Mouse (Mus musculus) MN1 (cell line): Measurements from ENCODE around the gene Pnpla2.

ENCODE experiments used
- DNase-seq: peaks from one replicate; pipeline ENCODE4 v3.0.0-alpha.2; 2016; ENCODE audit warnings: low spot score

Pnpla2 gene

DNA sequence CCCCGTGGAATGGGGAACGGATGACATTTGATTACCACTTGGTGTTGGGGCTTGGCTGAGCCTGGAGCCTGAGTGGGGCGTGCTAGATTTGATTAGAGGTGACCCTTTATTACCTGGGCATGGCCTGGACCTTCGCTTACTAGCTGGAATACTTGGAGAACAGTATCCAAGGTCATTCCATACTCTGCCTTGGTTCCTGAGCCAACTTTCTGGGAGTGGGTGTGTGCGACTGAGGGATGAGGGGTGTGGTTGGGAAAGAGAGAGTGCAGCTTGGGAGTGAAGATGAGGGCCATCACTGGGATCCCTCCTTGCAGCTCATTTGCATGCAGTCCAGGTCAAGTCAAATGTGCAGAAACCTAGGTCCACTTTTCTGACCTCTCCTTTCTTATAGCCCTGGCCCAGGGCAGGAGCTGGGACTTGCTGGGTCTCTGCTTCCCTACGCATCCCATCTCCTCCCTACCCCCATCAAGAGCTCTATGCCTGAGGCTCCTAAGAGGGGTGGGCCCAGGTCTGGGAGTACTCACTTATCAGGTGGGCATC, 28.2 kb downstream of the Pnpla2 start:
- no peak for DNase-seq

DNA sequence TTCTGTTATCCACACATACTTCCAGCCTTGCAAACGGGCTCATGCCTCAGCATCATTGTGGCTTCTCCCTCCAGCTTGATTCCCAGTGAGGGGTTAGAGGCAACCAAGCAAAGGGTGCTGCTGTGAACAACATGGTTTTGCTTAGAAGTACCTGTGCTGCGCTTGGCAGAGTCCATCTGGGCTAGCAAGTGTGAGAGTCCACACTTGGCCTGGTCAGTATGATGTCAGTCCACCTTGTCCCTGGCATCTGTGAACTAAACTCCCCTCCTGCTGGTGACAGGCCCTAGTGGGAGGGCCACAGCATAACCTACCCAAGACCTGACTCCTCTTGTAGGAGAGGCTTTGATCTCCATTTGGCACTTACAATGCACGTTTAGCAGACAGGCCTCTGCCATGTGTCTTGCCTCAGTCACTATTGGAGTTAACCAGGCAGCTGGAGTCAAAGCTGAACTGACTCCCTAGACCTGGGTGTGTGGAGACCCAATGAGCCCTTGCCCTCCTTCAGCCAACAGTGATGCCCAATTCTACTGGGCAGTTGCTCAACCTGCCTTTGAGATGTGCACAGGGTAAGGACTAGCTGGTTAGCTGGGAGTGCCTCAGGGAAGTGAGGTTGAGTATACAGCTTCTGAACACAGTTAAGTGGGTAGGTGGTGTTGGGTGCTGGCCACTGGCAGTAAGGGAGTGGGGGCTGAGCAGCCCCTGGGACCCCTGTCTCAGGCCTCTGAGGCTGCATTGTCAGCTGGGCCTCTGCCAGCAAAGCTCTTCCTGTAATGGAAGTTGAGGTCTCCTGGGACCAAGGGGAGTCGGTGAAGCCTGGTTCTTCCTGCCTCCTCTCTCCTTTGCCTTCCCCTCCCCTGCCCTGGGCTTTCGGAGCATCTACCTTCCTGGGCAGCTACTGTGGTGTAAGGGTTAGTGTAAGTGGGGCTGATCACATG, 29.5 kb downstream of the Pnpla2 start:
- DNase-seq = peak; percentile 60

DNA sequence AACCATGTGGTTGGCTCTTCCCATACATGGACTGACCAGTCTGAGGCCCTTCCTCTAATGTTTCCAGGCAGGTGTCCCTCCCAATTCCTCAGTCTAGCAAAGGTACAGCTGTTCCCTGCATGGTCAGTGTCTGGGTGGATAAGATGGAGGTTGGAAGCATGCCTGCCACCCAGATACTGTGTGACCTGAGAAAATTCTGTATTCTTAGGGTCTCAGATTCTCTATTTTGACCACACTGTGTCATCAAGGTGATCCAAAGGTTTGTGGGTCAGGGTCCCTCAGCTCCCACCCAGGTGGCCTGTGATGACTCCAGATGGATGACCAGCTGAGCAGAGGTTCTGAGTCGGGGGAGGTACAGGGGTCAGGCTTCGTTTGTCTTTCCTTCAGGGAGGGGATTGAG, 30.2 kb downstream of the Pnpla2 start:
- no peak for DNase-seq

GRCm38 (mm10) chr7:141485606-141486005, 30.6 kb downstream of the Pnpla2 start:
- DNase-seq = no peak

GRCm38 (mm10) chr7:141486239-141486638, 31.2 kb downstream of the Pnpla2 start:
- peak; percentile 42 for DNase-seq

DNA sequence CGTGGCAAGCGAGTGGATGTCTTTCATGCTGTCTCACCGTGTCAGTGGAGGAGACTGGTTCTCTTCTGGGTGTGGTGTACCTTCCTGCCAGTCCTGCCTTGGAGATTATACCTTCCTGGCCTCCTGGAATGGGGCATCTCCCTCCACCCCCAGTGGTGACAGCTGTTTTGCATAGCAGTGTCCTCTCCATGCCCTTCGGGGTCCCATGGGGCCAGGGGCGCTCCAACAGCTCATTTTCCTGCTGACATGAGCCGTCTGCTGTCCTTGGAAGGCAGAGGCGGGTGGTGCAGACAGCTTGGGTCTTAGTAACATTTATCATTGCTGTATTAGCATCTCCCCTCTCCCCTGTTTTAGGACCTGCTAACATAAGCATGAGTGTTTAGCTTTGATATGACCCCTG, 32.1 kb downstream of the Pnpla2 start:
- DNase-seq = no peak

DNA sequence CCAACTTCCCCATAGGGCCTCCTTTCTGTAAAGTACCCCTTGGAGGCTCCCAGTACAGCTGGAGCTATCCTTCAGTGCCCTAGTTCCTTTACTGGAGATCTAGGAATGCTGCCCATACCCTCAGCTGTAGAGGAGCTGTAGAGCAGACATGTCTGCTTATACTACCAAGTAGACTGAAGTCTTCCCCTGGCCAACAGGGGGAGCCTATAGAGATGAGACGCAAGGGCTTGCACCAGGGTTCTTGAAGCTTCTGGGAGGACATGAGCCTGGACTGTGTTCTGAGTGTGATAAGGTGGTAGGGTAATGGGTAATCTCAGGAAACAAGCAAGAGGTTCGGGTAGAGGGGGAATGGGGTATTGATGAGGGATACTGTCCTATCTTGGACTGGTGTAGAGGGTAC, 36.2 kb downstream of the Pnpla2 start:
- no peak for DNase-seq

- DNase-seq = no peak
These were observed 37.7 kb downstream of the Pnpla2 start for GRCm38 (mm10) chr7:141492738-141493137.

DNA sequence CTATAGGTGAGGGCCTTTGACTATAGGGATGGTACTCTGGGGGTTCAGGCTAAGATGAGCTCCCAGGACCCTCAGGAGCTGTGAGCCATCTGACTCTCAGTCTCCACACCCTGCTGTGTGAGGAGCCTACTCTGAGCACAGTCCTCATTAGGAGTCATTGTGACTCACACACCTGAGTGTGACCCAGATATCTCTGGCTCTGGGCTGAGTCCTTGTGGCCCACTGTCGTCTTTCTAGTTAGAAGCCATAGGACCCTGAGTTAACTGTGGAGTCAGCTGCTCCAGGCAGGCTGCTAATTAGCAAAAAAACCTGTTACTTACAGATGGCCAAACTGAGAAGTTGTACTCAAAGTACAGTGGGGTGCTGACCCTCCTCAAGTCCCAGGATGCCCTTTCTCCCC, 38.7 kb downstream of the Pnpla2 start:
- DNase-seq = no peak

DNA sequence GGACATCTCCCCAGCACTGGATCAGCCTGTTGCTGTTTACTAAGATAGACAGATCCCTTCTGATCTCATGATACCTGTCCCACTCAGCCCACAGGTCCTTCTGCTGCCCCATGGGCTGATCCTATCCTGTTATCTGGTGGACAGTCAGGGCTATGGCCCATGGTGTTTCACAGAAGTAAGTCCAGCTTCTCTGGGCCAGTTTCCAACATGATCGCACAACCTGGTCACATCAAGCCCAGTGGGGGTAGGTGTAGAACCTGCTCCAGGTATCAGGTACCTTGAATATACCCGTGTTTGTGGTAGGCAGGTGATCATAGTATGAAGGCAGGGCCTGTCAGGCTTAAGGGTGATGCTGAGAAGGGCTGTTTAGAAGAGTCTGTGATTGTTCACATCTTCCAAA, 40.4 kb downstream of the Pnpla2 start:
- no peak for DNase-seq

DNA sequence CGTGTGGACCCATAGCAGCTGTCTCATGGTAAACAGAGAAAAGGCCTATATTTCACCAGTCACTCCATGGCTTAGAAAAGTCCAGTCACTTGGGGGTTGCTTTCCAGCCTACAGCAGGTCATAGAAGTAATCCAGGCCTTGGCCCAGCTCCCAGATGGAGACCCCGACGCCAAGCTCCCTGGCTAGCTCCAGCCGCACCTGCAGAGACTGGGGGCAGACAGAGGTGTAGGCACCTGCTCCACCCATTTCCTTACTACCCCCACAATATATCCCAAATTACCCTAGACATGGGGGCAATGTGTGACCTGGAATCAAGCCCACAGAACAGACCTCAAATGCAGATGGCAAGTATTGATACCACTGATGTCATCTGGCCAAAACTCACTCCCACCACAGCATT, 40.9 kb downstream of the Pnpla2 start:
- DNase-seq = no peak

- no peak for DNase-seq
These were observed 42.6 kb downstream of the Pnpla2 start for GRCm38 (mm10) chr7:141497600-141497999.

GRCm38 (mm10) chr7:141501820-141502555, 47.0 kb downstream of the Pnpla2 start:
- DNase-seq = no peak

GRCm38 (mm10) chr7:141502556-141502905, 47.5 kb downstream of the Pnpla2 start:
- DNase-seq = no peak

- no peak for DNase-seq
These were observed 51.3 kb downstream of the Pnpla2 start for GRCm38 (mm10) chr7:141506278-141506677.

GRCm38 (mm10) chr7:141508160-141508559, 53.2 kb downstream of the Pnpla2 start:
- no peak for DNase-seq

GRCm38 (mm10) chr7:141510196-141510595, 55.2 kb downstream of the Pnpla2 start:
- no peak for DNase-seq
